Mouse (Mus musculus): Measurements from ENCODE around the gene Fpr1. TPM values are rescaled to one million over a fixed set of nuclear protein-coding genes. Genes with fewer than 3 reads are reported as not detected.

Gene Fpr1
- polyA plus RNA-seq, 1 experiment from 2014 or later: 1.7 TPM

- WGBS: 38% methylated on average over 1 of the region's 1 CpGs
- Histone ChIP-seq H3K4me3 (ENCODE audit: low read length) (no peak within 1 kb of the TSS), H3K4me2 (ENCODE audit: low read depth, low read length) (no peak within 1 kb of the TSS), H3K36me3 (ENCODE audit: control insufficient read depth, insufficient read depth, low read length) (no peaks in the 10 kb centered on the region), H3K9me3 (ENCODE audit: control insufficient read depth, low read length) (no peaks in the 10 kb centered on the region), H3K9ac (ENCODE audit: low read length) (no peak within 1 kb of the TSS), H3K27ac (ENCODE audit: low read length) (no peak within 1 kb of the TSS), H3K4me1 (replicated peaks; ENCODE audit: control insufficient read depth, insufficient read depth, low read length) (no peaks in the 10 kb centered on the region), H3K27me3 (ENCODE audit: control insufficient read depth, insufficient read depth, low read depth, low read length) (no peaks in the 10 kb centered on the region)
- peak; percentile 36; the same call in 1 of the 2 replicates for ATAC-seq (ENCODE audit: low read depth)
Measured at GRCm38 (mm10) chr17:17887774-17888248, 4.1 kb upstream of the Fpr1 start, which contains the start of the genes Fpr2 and Fpr3. TSS of gene Fpr2 (plus strand) at chr17:17887824. TSS of gene Fpr3 (plus strand) at chr17:17887852.

- WGBS: 62% methylated on average over 3 of the region's 3 CpGs
- H3K4me2 ChIP-seq (ENCODE audit: low read depth, low read length): no peak overlapping the region
- no peaks in the 10 kb centered on the region for H3K27me3 ChIP-seq (ENCODE audit: control insufficient read depth, insufficient read depth, low read depth, low read length)
- H3K27ac ChIP-seq (ENCODE audit: low read length): no peak overlapping the region
- H3K4me3 ChIP-seq (ENCODE audit: low read length): no peak overlapping the region
- no peaks in the 10 kb centered on the region for H3K9me3 ChIP-seq (ENCODE audit: control insufficient read depth, low read length)
- H3K36me3 ChIP-seq (ENCODE audit: control insufficient read depth, insufficient read depth, low read length): no peaks in the 10 kb centered on the region
- ATAC-seq (ENCODE audit: low read depth): no peak
- no peak overlapping the region for H3K9ac ChIP-seq (ENCODE audit: low read length)
- H3K4me1 ChIP-seq (replicated peaks; ENCODE audit: control insufficient read depth, insufficient read depth, low read length): no peaks in the 10 kb centered on the region
Measured at GRCm38 (mm10) chr17:17882672-17883071, 1.1 kb downstream of the Fpr1 start.

GRCm38 (mm10) chr17:17879347-17879746 lies 4.4 kb downstream of the Fpr1 start:
- no peaks in the 10 kb centered on the region for H3K27me3 ChIP-seq (ENCODE audit: control insufficient read depth, insufficient read depth, low read depth, low read length)
- no peak overlapping the region for H3K9ac ChIP-seq (ENCODE audit: low read length)
- no peak overlapping the region for H3K4me3 ChIP-seq (ENCODE audit: low read length)
- no peak overlapping the region for H3K27ac ChIP-seq (ENCODE audit: low read length)
- no peaks in the 10 kb centered on the region for H3K36me3 ChIP-seq (ENCODE audit: control insufficient read depth, insufficient read depth, low read length)
- no peak overlapping the region for H3K4me2 ChIP-seq (ENCODE audit: low read depth, low read length)
- WGBS: 73% methylated on average over 1 of the region's 1 CpGs
- H3K9me3 ChIP-seq (ENCODE audit: control insufficient read depth, low read length): no peaks in the 10 kb centered on the region
- ATAC-seq (ENCODE audit: low read depth): no peak
- no peaks in the 10 kb centered on the region for H3K4me1 ChIP-seq (replicated peaks; ENCODE audit: control insufficient read depth, insufficient read depth, low read length)

- Histone ChIP-seq H3K4me3 (ENCODE audit: low read length) (no peak overlapping the region), H3K9ac (ENCODE audit: low read length) (no peak overlapping the region), H3K27ac (ENCODE audit: low read length) (no peak overlapping the region), H3K9me3 (ENCODE audit: control insufficient read depth, low read length) (0 out of 2 replicates have a peak, but pooled peaks cover 2% of the 10 kb centered on the region), H3K4me2 (ENCODE audit: low read depth, low read length) (no peak overlapping the region), H3K36me3 (ENCODE audit: control insufficient read depth, insufficient read depth, low read length) (no peaks in the 10 kb centered on the region), H3K27me3 (ENCODE audit: control insufficient read depth, insufficient read depth, low read depth, low read length) (no peaks in the 10 kb centered on the region), H3K4me1 (replicated peaks; ENCODE audit: control insufficient read depth, insufficient read depth, low read length) (no peaks in the 10 kb centered on the region)
- no peak for ATAC-seq (ENCODE audit: low read depth)
- 81% methylated on average over 2 of the region's 2 CpGs for WGBS
Measured at GRCm38 (mm10) chr17:17871697-17872096, 12.0 kb downstream of the Fpr1 start.

GRCm38 (mm10) chr17:17870892-17871550 lies 12.7 kb downstream of the Fpr1 start:
- no peak overlapping the region for H3K9ac ChIP-seq (ENCODE audit: low read length)
- 0 out of 2 replicates have a peak, but pooled peaks cover 2% of the 10 kb centered on the region for H3K9me3 ChIP-seq (ENCODE audit: control insufficient read depth, low read length)
- no peaks in the 10 kb centered on the region for H3K36me3 ChIP-seq (ENCODE audit: control insufficient read depth, insufficient read depth, low read length)
- no peak overlapping the region for H3K27ac ChIP-seq (ENCODE audit: low read length)
- no peak overlapping the region for H3K4me3 ChIP-seq (ENCODE audit: low read length)
- WGBS: 70% methylated on average over 2 of the region's 2 CpGs
- H3K4me2 ChIP-seq (ENCODE audit: low read depth, low read length): no peak overlapping the region
- H3K27me3 ChIP-seq (ENCODE audit: control insufficient read depth, insufficient read depth, low read depth, low read length): no peaks in the 10 kb centered on the region
- ATAC-seq (ENCODE audit: low read depth): no peak
- no peaks in the 10 kb centered on the region for H3K4me1 ChIP-seq (replicated peaks; ENCODE audit: control insufficient read depth, insufficient read depth, low read length)

- WGBS: 66% methylated on average over 11 of the region's 11 CpGs
- no peak overlapping the region for H3K9ac ChIP-seq (ENCODE audit: low read length)
- no peak overlapping the region for H3K4me3 ChIP-seq (ENCODE audit: low read length)
- peak overlapping the region; percentile 27; the same call in 1 of the 2 replicates for H3K27ac ChIP-seq (ENCODE audit: low read length)
- no peaks in the 10 kb centered on the region for H3K4me1 ChIP-seq (replicated peaks; ENCODE audit: control insufficient read depth, insufficient read depth, low read length)
- no peaks in the 10 kb centered on the region for H3K27me3 ChIP-seq (ENCODE audit: control insufficient read depth, insufficient read depth, low read depth, low read length)
- H3K9me3 ChIP-seq (ENCODE audit: control insufficient read depth, low read length): no peaks in the 10 kb centered on the region
- H3K4me2 ChIP-seq (ENCODE audit: low read depth, low read length): no peak overlapping the region
- ATAC-seq (ENCODE audit: low read depth): peak; percentile 88
- H3K36me3 ChIP-seq (ENCODE audit: control insufficient read depth, insufficient read depth, low read length): peaks cover 12% of the 10 kb centered on the region
Measured at GRCm38 (mm10) chr17:17866801-17867469, 16.8 kb downstream of the Fpr1 start.

GRCm38 (mm10) chr17:17865168-17865567 lies 18.6 kb downstream of the Fpr1 start:
- Histone ChIP-seq H3K4me1 (replicated peaks; ENCODE audit: control insufficient read depth, insufficient read depth, low read length) (no peaks in the 10 kb centered on the region), H3K9me3 (ENCODE audit: control insufficient read depth, low read length) (no peaks in the 10 kb centered on the region), H3K27me3 (ENCODE audit: control insufficient read depth, insufficient read depth, low read depth, low read length) (no peaks in the 10 kb centered on the region), H3K4me2 (ENCODE audit: low read depth, low read length) (no peak overlapping the region), H3K4me3 (ENCODE audit: low read length) (no peak overlapping the region), H3K9ac (ENCODE audit: low read length) (no peak overlapping the region), H3K36me3 (ENCODE audit: control insufficient read depth, insufficient read depth, low read length) (peaks cover 12% of the 10 kb centered on the region), H3K27ac (ENCODE audit: low read length) (no peak overlapping the region)
- no peak for ATAC-seq (ENCODE audit: low read depth)
- 60% methylated on average over 2 of the region's 2 CpGs for WGBS

GRCm38 (mm10) chr17:17862360-17862759 lies 21.4 kb downstream of the Fpr1 start:
- Histone ChIP-seq H3K27ac (ENCODE audit: low read length) (no peak overlapping the region), H3K4me1 (replicated peaks; ENCODE audit: control insufficient read depth, insufficient read depth, low read length) (no peaks in the 10 kb centered on the region), H3K4me3 (ENCODE audit: low read length) (no peak overlapping the region), H3K36me3 (ENCODE audit: control insufficient read depth, insufficient read depth, low read length) (peaks cover 12% of the 10 kb centered on the region), H3K9me3 (ENCODE audit: control insufficient read depth, low read length) (no peaks in the 10 kb centered on the region), H3K27me3 (ENCODE audit: control insufficient read depth, insufficient read depth, low read depth, low read length) (no peaks in the 10 kb centered on the region), H3K9ac (ENCODE audit: low read length) (no peak overlapping the region), H3K4me2 (ENCODE audit: low read depth, low read length) (no peak overlapping the region)
- ATAC-seq (ENCODE audit: low read depth): no peak
- 88% methylated on average over 1 of the region's 1 CpGs for WGBS

GRCm38 (mm10) chr17:17860110-17860509 lies 23.6 kb downstream of the Fpr1 start:
- no peak overlapping the region for H3K4me3 ChIP-seq (ENCODE audit: low read length)
- WGBS: 84% methylated on average over 3 of the region's 3 CpGs
- H3K27me3 ChIP-seq (ENCODE audit: control insufficient read depth, insufficient read depth, low read depth, low read length): no peaks in the 10 kb centered on the region
- H3K36me3 ChIP-seq (ENCODE audit: control insufficient read depth, insufficient read depth, low read length): peaks cover 6% of the 10 kb centered on the region; the same call in 1 of the 2 replicates
- ATAC-seq (ENCODE audit: low read depth): no peak
- no peaks in the 10 kb centered on the region for H3K4me1 ChIP-seq (replicated peaks; ENCODE audit: control insufficient read depth, insufficient read depth, low read length)
- no peak overlapping the region for H3K4me2 ChIP-seq (ENCODE audit: low read depth, low read length)
- H3K27ac ChIP-seq (ENCODE audit: low read length): no peak overlapping the region
- H3K9ac ChIP-seq (ENCODE audit: low read length): no peak overlapping the region
- no peaks in the 10 kb centered on the region for H3K9me3 ChIP-seq (ENCODE audit: control insufficient read depth, low read length)

Measured in lung, embryonic 16.5 days (tissue).